Mouse (Mus musculus): ENCODE results near the gene Dennd2a.

DNA sequence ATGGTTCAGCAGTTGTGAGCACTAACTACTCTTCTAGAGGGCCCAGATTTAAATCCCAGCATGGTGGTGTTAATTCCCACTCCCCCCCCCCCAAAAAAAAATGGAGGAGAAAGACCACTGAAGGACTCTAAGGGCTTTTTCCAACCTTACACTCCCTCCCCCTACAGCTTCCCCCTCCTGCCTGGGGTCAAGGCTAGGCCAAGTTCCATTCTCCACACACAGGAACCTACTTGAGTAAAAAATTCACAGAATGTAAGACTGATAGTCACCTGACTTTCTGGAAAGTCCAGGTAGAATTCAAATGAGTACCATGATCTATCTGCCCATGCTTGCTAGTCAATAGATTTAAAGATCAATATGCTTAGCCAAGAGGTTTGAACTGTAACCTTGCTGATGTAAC is 117.5 kb downstream of the Dennd2a start:
- no peak for TF ChIP-seq POLR2A (IDR thresholded peaks at IDR 0.05; ENCODE audit: low read depth, low read length)
- no peak for TF ChIP-seq CTCF (IDR thresholded peaks at IDR 0.05; ENCODE audit: extremely low read depth, insufficient read depth, insufficient read length, insufficient replicate concordance)

Data from spleen, adult 2 months (tissue).